Mouse (Mus musculus) 3T3-L1 (cell line): Measurements from ENCODE around the gene Zmiz1.

Source experiments
- DNase-seq: peaks from one replicate; pipeline ENCODE4 v3.0.0-alpha.2; 2015; ENCODE audit warnings: low read depth, low spot score

Zmiz1 gene

DNA sequence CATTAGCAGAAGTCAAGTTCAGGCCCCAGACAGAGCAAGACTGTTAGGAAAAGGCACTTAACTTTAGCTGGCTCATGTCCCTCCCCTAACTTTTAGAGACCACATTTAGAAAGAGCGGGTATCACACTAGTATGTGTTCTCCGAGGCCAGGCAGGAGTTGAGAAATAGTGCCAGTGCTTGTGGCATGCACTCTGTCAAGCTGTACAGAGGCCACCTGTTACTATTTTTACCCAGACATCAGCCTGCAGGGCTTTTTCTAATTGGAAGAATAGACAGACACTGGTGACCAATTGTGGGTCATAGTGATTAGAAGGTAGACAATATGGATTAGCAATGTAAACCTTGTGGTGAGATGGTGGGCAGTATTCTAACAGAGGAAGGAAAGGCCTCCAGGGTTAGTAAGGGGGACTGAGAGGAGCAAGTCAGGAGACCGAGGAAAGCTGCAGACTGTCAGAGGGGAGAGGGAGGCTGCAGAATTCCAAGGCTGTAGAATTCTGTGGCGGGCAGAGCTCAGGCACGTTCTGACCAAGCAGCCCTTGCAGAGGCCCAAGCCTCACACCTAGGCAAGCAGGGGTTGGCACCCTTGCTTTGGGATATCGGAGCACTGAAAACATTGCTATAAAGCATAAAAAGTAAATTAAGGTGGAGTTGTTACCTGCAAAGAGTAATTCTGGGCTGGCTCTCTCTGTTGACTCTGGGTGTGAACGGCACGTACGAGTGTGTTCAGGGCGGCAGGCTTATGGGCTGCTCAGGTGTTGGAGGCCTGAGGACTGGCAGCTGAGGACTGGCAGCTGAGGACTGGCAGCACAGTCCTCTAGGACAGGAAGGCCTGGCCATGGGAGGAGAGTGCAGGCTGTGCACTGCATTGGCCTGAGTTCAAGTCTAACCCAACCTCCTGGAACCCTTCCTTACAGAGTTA is 228.3 kb downstream of the Zmiz1 start:
- no peak for DNase-seq

DNA sequence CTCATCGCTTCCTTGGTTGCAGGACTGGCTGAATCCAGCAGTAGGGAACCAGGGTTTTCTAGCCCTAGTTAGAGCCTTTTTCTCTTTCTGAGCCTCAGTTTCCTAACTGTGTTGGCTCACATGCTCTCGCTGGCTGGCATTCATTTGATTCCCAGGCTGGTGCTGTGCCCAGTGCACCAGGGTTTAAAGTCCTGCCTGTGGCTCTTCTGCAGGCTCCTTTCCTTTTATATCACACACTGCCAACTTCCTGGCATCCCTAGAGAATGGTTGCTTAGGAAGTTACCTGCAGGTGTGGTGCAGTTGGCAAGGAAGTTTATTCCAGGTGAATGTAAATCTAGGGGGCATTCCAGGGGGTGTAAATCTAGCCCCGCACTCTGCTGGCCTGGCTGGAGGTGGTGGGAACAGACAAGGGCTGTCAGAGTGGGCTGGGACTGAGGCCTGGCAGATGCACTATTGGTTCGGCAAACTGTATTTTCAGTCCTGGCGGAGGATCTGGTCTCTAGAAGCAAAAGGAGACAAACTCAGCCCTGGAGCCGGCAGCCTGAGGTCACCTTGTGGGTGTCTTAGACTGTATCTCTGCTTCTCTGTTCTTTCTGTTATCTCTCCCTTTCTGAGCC is 234.4 kb downstream of the Zmiz1 start:
- DNase-seq, result no peak

DNA sequence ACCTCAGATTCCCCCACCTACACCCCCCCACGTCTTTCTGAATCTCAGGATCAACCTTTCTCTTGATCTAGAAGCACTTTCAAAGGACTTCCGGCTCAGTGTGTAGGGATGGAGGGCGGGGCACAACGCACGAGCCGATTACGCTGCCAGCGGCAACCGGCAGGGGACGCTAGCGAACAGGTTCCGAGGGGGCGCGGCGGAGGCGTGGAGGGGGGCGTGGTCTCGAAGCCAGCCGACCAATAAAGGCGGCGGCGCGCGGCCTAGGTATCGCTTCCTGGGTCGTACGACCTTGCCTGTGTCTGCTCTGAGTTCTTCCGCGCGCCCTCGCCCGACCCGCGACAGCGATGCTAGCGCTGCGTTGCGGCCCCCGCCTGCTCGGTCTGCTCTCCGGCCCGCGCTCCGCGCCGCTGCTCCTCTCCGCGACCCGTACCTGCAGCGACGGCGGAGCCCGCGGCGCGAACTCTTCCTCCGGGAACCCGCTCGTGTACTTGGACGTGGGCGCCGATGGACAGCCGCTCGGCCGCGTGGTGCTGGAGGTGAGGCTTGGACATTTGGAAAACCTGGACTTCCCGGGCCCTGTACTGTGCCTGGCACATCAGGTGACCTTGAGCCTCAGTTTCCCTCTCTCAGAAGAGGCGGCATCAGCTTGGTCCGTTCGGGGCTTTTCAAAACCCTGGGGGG is 235.0 kb downstream of the Zmiz1 start, which contains the start of gene Ppif:
Gene Ppif (plus strand): TSS at position 267 of the 681 bp plus-strand sequence.
- DNase-seq, result peak; percentile 84

DNA sequence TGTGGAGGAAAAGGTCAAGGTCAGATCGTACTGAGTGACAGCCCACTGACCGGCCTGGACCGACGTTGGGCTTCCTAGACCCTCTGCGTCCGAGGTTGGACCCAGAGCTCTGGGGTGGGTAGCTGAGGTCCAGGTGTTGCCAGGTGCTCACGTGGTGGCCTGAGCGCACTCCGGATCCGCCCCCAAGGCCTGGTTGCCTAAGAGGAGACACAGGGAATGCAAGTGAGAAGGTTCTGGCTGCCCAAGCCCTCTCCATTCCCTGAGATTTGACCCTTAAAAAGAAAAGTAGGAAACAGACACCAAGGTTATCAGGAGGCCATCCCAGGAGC is 235.5 kb downstream of the Zmiz1 start:
- no peak for DNase-seq

DNA sequence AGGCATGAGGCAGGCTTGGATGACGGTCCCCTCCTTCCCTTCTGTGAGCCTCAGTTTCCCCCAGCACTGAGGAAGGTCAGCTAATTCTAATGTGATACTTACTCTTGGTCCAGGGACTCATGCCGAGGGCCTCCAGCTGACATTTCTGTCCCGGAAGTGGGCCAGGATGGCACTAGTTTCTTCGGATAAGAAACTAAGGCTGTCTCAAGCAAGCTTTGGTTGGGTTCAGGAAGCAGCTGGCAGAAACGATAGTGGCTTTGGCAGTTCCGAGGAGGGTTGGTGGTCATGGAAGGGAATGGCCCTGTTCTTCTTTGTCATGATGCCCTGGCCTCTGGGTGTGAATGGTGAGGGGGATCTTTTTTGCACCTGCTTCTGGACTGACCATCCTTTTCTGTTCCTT is 236.1 kb downstream of the Zmiz1 start:
- no peak for DNase-seq

DNA sequence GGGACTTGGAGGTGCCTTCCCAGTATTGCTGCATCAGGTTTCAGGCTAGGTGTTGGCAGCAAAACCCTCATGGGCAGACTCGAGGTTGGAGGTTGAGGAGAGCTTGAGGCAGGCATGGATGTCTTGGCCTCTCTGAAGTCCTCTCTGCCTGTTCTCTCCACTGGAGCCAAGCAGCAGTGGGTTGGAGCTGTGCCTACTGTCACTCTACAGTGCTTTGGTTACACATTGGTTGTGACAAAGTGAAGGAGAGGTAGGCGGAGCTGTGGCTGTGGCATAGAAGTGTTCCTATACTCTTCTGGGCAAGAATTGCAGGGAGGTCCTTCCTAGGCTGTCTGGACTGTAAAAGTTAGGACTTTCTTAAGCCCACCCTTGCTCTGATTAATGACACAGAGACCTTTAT is 237.4 kb downstream of the Zmiz1 start:
- DNase-seq, result no peak

DNA sequence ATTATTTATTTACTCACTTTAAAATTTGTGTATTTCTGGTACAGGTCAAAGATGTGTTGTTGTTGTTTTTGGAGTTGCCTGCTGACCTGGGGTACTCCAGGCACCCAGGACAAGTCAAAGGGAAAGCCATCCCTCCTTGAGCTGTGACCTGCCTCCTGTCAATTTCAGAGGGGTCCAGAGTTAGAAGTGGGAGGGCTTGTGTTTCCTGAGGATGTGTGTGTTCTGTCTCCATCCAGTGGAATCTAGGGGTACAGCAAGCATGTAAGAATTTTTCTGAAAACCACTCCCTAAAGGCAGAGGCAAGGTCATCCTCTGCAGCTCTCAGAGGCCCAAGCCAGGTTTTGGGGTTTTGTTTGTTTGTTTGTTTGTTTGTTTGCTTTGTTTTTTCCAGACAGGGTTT is 243.0 kb downstream of the Zmiz1 start:
- DNase-seq, result peak; percentile 63

DNA sequence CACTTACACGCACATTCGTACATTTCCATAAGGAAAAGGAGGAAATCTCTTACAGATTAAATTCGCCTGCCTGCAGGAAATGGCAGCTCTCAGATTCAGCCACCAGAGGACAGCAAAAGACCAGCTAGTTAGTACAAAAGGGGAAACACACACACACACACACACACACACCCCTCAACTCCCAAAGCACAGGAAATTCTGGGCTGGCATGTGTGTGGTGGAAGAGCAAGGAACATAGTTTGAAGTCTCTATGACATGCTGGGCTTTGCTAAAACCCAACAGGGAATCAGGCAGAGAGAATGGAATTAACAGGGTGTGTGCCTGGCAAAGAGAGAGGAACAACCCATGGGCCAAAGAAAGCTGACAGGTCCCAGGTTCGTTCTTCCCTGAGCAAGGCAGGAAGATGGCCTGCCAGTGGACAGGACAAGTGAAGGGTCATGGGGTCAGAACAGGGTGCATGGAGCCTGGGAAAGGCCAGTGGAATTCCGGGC is 248.8 kb downstream of the Zmiz1 start:
- DNase-seq, result peak; percentile 82

DNA sequence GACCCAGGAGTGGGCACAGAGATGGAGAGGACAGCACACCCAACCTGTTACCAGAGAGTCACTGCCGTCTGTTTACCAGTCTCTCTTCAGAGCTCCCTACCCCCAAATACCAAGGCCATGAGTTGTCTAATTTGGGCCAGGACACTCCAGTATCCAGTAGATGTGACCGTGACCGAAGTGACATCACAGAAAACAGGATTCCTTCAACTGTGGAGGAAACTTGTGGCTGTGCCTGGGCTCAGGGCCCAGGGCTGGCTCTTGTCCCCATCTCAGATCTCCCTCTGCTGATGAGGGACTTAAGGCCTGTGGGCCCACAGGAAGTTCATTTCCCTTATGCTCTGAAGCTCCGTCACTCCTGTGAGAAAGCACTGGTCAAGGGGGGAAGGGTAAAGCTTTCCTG is 249.5 kb downstream of the Zmiz1 start:
- peak; percentile 78 for DNase-seq

DNA sequence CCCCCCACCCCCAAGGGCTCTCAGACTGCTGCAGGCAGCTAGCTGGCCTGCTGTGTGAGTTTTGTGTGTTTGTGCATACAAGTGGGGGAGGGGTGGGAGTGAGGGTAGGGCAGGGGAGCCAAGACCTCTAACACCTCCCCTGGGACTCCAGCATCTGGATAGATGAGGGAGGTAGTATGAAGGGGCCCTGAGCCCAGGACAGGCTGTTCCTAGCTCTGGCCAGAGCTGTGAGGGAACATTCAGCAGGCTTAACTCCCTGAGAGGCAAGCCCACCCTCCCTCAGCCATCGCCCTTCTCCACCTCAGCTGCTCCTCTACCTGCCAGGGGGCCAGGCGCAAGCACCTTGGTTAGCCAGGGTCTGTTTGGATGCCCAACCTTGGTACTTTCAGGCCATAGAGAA is 249.9 kb downstream of the Zmiz1 start:
- DNase-seq, result peak; percentile 39

DNA sequence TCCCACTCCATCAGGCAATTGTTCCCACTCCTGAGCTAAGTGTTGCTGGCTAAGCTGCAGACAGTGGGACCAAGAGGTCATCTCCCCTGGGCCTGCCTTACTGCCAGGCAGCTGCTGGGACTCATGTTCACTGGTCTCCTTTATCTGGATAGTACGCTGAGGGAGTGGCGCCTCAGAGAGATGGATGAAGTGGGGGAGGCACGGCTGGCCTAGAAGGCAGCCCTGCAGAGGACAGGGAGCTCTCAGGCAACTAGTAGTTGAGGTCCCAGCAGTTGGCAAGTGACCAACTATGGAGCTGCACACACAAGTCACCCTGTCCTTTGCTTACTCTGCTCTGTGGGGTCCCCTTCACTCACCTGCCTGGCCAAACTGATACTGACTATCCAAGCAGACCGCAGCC is 251.1 kb downstream of the Zmiz1 start:
- DNase-seq, result peak; percentile 37

DNA sequence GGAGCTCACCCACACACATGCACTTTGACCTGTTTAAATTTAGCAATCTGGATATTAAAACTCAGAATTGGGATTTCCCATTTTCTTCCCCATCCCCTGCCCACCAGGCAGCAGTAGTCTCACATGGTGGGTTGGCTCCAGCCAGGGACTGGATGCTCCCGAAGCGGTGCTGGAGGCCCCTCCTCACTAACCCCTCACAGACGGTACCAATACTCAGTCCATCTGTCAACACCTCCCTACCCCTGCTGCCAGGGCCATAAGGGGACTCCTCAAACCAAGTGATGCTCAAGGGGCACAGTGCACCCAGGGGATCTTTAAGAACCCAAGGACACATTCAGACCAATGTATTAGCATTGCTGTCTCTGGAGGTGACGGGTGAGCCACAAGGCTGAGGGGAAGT is 251.7 kb downstream of the Zmiz1 start:
- peak; percentile 2 for DNase-seq

DNA sequence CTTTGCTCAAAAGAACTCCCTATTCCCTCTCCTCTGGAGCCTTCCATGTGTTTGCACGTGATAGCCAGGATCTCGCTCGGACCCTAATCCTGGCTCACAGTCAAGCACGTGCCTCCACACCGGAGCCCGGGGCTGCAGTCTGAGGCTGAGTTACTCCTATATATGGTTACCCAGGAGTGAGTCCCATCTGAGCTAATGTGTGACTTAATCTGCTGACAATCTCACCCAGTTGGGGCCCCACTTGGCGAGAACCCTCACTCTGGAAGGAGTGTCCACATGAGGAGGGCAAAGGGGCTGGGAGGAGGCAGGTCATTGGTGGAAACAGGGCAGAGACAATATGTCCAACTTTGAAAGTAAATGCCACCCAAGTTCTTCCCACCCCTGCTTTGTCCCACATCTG is 252.2 kb downstream of the Zmiz1 start:
- peak; percentile 29 for DNase-seq

DNA sequence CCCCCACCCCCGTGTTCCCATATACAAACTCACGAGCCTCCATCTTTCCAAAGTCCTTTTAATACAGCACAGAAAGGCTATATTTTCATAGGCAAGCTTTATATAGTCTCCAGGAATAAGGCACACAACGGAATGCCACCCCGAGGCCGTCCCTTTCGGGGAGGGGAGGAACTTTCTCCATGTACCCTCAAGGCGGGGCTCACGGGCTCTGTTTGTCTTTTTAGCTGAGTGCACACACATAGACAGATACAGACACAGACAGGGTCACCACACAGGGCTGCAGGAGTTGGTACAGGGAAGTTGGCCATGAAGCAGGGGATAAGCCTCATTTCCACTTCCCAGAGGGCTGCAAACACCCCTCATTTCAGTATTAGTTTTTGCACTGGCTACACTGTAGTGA is 252.6 kb downstream of the Zmiz1 start:
- DNase-seq, result no peak

DNA sequence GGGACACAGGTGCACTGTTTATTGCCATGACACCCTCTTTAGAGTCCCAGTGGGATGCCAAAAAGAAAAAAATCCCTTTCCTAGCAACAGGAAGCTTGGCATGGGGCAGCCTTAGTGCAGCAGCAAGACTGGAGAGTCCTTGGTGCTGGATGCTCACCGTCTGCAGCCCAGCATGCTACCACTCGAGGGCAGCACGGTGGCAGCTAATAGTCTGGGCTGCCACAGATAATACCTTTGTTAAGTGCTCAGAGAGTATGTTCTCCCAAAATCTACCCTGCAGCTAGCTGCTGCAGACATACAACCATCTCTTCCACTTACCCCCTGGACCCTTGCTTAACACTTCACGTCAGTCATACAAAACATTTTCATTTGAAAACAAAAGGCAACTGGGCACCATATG is 254.5 kb downstream of the Zmiz1 start:
- peak; percentile 51 for DNase-seq
